Mouse (Mus musculus) thymus, adult 2 months (tissue): ENCODE data around the gene Olfr685. TPM values are rescaled to one million over a fixed set of nuclear protein-coding genes. Genes with fewer than 3 reads are reported as not detected.

Source experiments
- DNase-seq: peaks from one replicate; pipeline ENCODE4 v3.0.0; 2021
- H3K27ac ChIP-seq: fragments of 200-500 bp; 2 replicates; pipeline ENCODE4 v1.5.1; 2012; ENCODE audit warnings: low read length, control low read depth; ENCODE audit not compliant: control insufficient read depth, insufficient read depth
- H3K27me3 ChIP-seq: fragments of 200-500 bp; 2 replicates; pipeline ENCODE4 v1.6.1; 2012; ENCODE audit warnings: mild to moderate bottlenecking, low read length, moderate library complexity, mixed read lengths; ENCODE audit not compliant: control insufficient read depth, insufficient read depth
- H3K36me3 ChIP-seq: fragments of 200-500 bp; 2 replicates; pipeline ENCODE4 v1.6.1; 2012; ENCODE audit warnings: mild to moderate bottlenecking, low read length, moderate library complexity; ENCODE audit not compliant: control insufficient read depth, insufficient read depth
- H3K4me1 ChIP-seq: fragments of 200-500 bp; replicated peaks from 2 replicates; pipeline ENCODE4 v1.6.1; 2012; ENCODE audit warnings: low read length; ENCODE audit not compliant: control insufficient read depth, insufficient read depth
- H3K4me3 ChIP-seq: fragments of 200-500 bp; 2 replicates; pipeline ENCODE4 v1.5.1; 2012; ENCODE audit warnings: mild to moderate bottlenecking, low read length, control low read depth, moderate library complexity; ENCODE audit not compliant: control insufficient read depth, insufficient read depth
- CTCF ChIP-seq: fragments of 200-500 bp; IDR thresholded peaks from 2 replicates; pipeline ENCODE4 v1.5.1; 2012; ENCODE audit warnings: mild to moderate bottlenecking, control low read depth, low read length, moderate library complexity, borderline replicate concordance; ENCODE audit not compliant: control insufficient read depth, poor library complexity, insufficient read depth; ENCODE audit errors: extremely low read depth
- POLR2A ChIP-seq: fragments of 200-500 bp; IDR thresholded peaks from 2 replicates; pipeline ENCODE4 v1.6.1; 2012; ENCODE audit warnings: mild to moderate bottlenecking, low read length, control low read depth, moderate library complexity; ENCODE audit not compliant: control insufficient read depth, poor library complexity, insufficient read depth; ENCODE audit errors: extremely low read depth
- WGBS: fragments of 180-500 bp; shearing (Covaris S2); methylation state at CpG from one replicate; pipeline ENCODE4 v1.1.7; 2018; 5-methylcytosine and 5-hydroxymethylcytosine counted together
- polyA plus RNA-seq: library from polyadenylated mRNA; depleted of rRNA; stranded (reverse); fragments of >200 nt; gene quantifications from 2 replicates; pipeline ENCODE4 v1.2.3, GENCODE M21; 2012; rRNA removed

Olfr685 gene
- polyA plus RNA-seq, 1 experiment, result not detected

DNA sequence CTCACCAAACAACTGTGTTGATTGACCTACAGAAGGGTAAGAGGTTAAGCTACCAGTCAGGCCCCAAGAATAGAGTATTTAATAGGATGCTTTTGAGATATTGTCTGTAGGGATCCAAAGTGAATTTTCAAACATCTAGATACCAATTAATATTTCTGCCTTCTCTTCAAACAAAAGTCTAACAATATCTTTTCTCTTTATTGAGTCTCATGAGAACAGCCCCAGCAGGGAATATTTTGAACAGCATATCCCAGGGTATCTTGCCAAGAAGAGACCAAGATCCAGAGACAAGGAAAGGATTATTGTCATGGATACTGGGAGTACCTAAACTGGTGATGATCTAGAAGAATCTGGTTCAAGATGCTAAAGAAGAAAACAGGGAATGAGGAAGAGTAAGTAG, 21.6 kb upstream of the Olfr685 start, which contains the start of gene Olfr686:
Olfr686 (minus strand) TSS at position 101 of the 400 bp plus-strand sequence.
- TF ChIP-seq POLR2A (no peak), CTCF (no peak)

DNA sequence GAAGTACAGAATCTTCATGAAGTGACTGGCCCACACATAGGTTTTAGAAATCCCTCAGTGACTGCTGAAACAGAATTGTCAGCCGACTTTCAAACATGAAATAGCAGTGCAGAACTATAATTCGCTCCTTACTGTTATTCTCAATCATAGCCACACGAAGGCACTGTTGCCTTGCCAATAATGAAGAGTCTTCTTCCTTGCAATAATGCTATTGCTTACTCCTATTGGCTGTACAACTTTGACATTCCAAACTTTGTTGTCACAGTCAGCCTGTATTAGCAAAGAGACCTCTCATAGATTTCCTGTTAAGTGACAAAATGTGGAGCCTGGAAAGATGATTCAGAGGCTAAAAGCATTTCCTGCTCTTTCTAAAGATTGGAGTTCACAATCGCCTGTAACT, 15.0 kb downstream of the Olfr685 start:
- Histone ChIP-seq H3K36me3 (no peaks in the 10 kb centered on the region), H3K27ac (no peak overlapping the region), H3K4me3 (no peak overlapping the region), H3K4me1 (no peaks in the 10 kb centered on the region), H3K27me3 (no peaks in the 10 kb centered on the region)
- no peak for DNase-seq
- TF ChIP-seq CTCF (no peak), POLR2A (no peak)
- WGBS, result 58% methylated on average over 4 of the region's 4 CpGs

More for the DNA sequence above, 21.6 kb upstream of the Olfr685 start, which contains the start of gene Olfr686:
- no peak within 1 kb of the TSS for H3K4me3 ChIP-seq
- no peak within 1 kb of the TSS for H3K27ac ChIP-seq
- no peak for DNase-seq
- H3K4me1 ChIP-seq, result no peaks in the 10 kb centered on the region
- H3K27me3 ChIP-seq, result no peaks in the 10 kb centered on the region
- no peaks in the 10 kb centered on the region for H3K36me3 ChIP-seq

DNA sequence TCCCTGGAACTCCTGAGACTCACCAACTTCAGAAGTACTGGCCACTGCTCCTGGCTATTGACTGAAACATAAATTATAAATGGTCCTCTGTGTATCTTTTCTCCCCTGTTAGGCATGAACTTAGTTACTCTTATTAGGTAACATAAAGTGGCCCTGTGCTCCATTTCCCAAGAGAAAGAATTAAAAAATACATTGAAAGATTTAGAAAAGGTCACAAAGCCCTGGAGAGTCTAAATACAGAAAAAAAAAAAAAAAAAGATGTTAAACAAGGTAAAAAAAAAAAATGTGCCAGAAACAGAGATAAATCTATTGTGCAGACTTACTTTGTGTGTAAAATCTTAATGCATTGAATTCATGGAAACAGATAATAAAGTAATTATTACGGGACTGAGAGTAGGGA, 22.3 kb downstream of the Olfr685 start, which contains the start of gene Olfr684:
Olfr684 (minus strand) TSS at position 101 of the 400 bp plus-strand sequence.
- no peaks in the 10 kb centered on the region for H3K36me3 ChIP-seq
- H3K4me1 ChIP-seq, result no peaks in the 10 kb centered on the region
- H3K27ac ChIP-seq, result no peak within 1 kb of the TSS
- DNase-seq, result no peak
- no peaks in the 10 kb centered on the region for H3K27me3 ChIP-seq
- H3K4me3 ChIP-seq, result no peak within 1 kb of the TSS
- 68% methylated on average over 1 of the region's 1 CpGs for WGBS
- TF ChIP-seq CTCF, result no peak
- no peak for TF ChIP-seq POLR2A

DNA sequence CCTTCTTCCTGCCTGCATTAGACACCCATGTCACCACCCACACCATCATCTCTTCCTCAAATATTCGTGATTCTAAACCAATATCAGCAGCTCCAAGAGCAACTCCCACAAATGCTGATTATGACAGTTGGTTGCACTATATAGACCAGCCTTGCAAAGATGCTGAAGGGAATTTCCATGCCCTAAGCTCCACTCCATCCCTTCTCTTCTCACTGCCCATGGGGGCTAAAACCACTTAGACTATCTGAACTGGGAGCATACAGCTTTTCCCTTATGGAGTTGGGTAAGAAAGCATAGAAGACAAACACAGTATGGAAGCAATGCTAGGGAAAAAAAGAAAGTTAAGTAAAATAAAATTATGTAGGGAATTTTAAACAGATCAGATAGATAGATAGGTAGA, 38.9 kb downstream of the Olfr685 start, which contains the start of gene Olfr683:
Olfr683 (minus strand) TSS at position 101 of the 400 bp plus-strand sequence.
- 85% methylated on average over 1 of the region's 1 CpGs for WGBS

DNA sequence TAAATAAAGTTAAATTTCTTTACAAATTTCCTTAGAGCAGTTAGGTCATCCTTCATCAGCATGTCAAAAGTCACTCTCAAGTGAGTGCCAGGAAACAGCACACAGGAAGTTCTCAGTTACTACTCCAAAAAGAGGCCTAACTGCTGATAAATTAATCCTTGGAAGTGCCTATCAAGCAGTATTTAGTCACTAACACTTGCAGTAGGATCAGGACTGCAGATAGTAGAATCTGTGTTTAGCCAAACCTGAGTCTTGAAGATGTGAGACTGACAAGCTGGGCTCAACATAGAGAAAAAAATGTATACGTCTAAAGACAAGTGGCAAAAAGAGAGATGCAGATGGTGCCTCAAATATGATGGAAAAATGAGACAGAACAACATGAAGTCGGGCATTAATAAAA, 44.5 kb downstream of the Olfr685 start:
- H3K27ac ChIP-seq, result no peak overlapping the region

More for the DNA sequence above, 38.9 kb downstream of the Olfr685 start, which contains the start of gene Olfr683:
- Histone ChIP-seq H3K36me3 (no peaks in the 10 kb centered on the region), H3K27me3 (no peaks in the 10 kb centered on the region), H3K4me1 (no peaks in the 10 kb centered on the region), H3K4me3 (no peak within 1 kb of the TSS), H3K27ac (no peak within 1 kb of the TSS)
- TF ChIP-seq CTCF (no peak), POLR2A (no peak)
- no peak for DNase-seq

More for the DNA sequence above, 44.5 kb downstream of the Olfr685 start:
- Histone ChIP-seq H3K4me3 (no peak overlapping the region), H3K27me3 (no peaks in the 10 kb centered on the region), H3K36me3 (no peaks in the 10 kb centered on the region), H3K4me1 (no peaks in the 10 kb centered on the region)
- TF ChIP-seq POLR2A, result no peak
- TF ChIP-seq CTCF, result no peak
- no peak for DNase-seq
- WGBS, result 85% methylated on average over 2 of the region's 2 CpGs

Other genes starting within 250 kb of the Olfr685 start
- gene Olfr670, start 223.4 kb downstream of the Olfr685 start, polyA plus RNA-seq, result not detected in 2 replicates
- not detected in 2 replicates for gene Olfr671, start 206.9 kb downstream of the Olfr685 start, polyA plus RNA-seq
- not detected in 2 replicates for gene Olfr672, start 184.0 kb downstream of the Olfr685 start, polyA plus RNA-seq
- not detected in 2 replicates for gene Olfr675, start 157.6 kb downstream of the Olfr685 start, polyA plus RNA-seq
- gene Olfr676, start 153.3 kb downstream of the Olfr685 start, polyA plus RNA-seq, result not detected in 2 replicates
- gene Olfr677, start 134.6 kb downstream of the Olfr685 start, polyA plus RNA-seq, result not detected in 2 replicates
- not detected in 2 replicates for gene Olfr678, start 121.5 kb downstream of the Olfr685 start, polyA plus RNA-seq
- gene Olfr679, start 104.8 kb downstream of the Olfr685 start, polyA plus RNA-seq, result 0.01 TPM in 1 of 2 replicates, not detected in the other
- gene Olfr680-ps1, start 93.2 kb downstream of the Olfr685 start, polyA plus RNA-seq, result not detected in 2 replicates
- not detected in 2 replicates for gene Olfr681, start 69.2 kb downstream of the Olfr685 start, polyA plus RNA-seq
- gene Olfr683, start 39.0 kb downstream of the Olfr685 start, polyA plus RNA-seq, result not detected in 2 replicates
- gene Olfr684, start 22.4 kb downstream of the Olfr685 start, polyA plus RNA-seq, result not detected in 2 replicates
- not detected in 2 replicates for gene Olfr686, start 21.5 kb upstream of the Olfr685 start, polyA plus RNA-seq
- not detected in 2 replicates for gene Olfr688, start 102.1 kb upstream of the Olfr685 start, polyA plus RNA-seq
- gene Olfr689, start 125.2 kb upstream of the Olfr685 start, polyA plus RNA-seq, result not detected in 2 replicates
- not detected in 2 replicates for gene Olfr690, start 148.1 kb upstream of the Olfr685 start, polyA plus RNA-seq
- not detected in 2 replicates for gene Olfr691, start 156.3 kb upstream of the Olfr685 start, polyA plus RNA-seq
- not detected in 2 replicates for gene Olfr692, start 182.2 kb upstream of the Olfr685 start, polyA plus RNA-seq
- gene Gm5901, start 189.0 kb upstream of the Olfr685 start, polyA plus RNA-seq, result 0.08 TPM in 1 of 2 replicates, not detected in the other
- 36.6 and 52.6 TPM in 2 replicates for gene Fam160a2, start 214.0 kb upstream of the Olfr685 start, polyA plus RNA-seq
- gene Cnga4, start 218.6 kb upstream of the Olfr685 start, polyA plus RNA-seq, result 0.19 TPM in 1 of 2 replicates, not detected in the other
- 0.24 and 0.28 TPM in 2 replicates for gene Cckbr, start 239.7 kb upstream of the Olfr685 start, polyA plus RNA-seq